Mouse (Mus musculus) G1E (cell line): Measurements from ENCODE around the gene Otog.

Experiments used
- CTCF ChIP-seq: IDR thresholded peaks from 2 replicates; pipeline ENCODE4 v1.5.1; 2012; ENCODE audit warnings: low read depth, low read length, inconsistent platforms, mixed read lengths
- GATA1 ChIP-seq: IDR thresholded peaks from 2 replicates; pipeline ENCODE4 v1.6.1; 2012; ENCODE audit warnings: borderline replicate concordance, low read length, inconsistent platforms, mixed read lengths
- TAL1 ChIP-seq: conservative IDR thresholded peaks from 2 replicates; pipeline ENCODE4 v1.6.1; 2012; ENCODE audit warnings: low read depth, low read length, inconsistent platforms, mixed read lengths

DNA sequence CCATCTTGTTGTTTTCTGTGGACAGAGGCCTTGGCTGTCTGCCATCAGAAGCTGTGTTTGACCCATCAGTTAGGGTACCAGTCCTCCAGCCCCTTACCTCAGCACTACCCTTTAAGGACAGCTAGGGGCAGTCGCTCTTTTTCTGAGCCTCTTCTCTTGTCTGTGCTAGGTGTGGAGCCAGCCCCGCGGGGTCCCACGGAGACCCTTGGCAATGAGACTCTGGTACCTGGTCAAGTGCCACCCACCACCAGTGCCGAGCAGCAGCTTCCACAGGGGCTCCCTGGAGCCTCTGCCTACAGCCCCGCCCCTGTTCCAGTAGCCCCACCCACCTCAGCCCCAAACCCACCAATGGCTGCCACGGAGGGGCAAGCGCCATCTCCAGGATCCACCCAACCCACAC lies 46.3 kb downstream of the Otog start:
- TF ChIP-seq CTCF = no peak
- no peak for TF ChIP-seq GATA1
- no peak for TF ChIP-seq TAL1
